Mouse (Mus musculus): ENCODE results near the gene Rptor. TPM values are rescaled to one million over a fixed set of nuclear protein-coding genes. Genes with fewer than 3 reads are reported as not detected.

Rptor gene
- polyA plus RNA-seq, 1 experiment from 2014 or later, result 7.1 TPM

DNA sequence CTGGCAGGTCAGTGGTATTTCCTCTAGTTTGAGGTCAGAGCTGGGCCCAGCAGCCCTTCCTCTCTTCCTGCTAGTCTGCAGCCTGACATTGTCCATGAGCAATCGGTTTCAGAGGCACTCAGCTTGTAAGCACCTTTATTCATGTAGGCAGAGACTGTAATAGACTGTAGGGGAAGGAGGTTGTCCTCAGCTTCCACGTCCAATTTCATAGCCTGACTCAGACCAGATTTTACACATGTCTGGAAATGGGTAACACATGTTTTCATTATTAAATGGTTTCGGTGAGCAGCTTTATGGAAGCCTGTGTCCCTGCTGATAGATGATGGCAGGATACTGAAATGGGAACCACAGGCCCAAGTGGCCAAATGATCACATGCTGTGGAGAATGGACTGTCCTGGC lies 3.8 kb upstream of the Rptor start:
- no peak for TF ChIP-seq CTCF (IDR thresholded peaks at IDR 0.05; ENCODE audit: low read depth)
- H3K9ac ChIP-seq (ENCODE audit: low read depth, low read length), result no peak overlapping the region
- H3K27ac ChIP-seq, result no peak overlapping the region
- H3K27me3 ChIP-seq (ENCODE audit: insufficient read depth, low read length), result 0 out of 2 replicates have a peak, but pooled peaks cover under 1% of the 10 kb centered on the region
- WGBS, result 57% methylated on average over 3 of the region's 3 CpGs
- no peak overlapping the region for H3K4me2 ChIP-seq (ENCODE audit: low read length)
- DNase-seq (ENCODE audit: low spot score), result no peak
- H3K4me3 ChIP-seq (replicated peaks; ENCODE audit: low read depth, low read length), result no peak overlapping the region
- H3K4me1 ChIP-seq (replicated peaks; ENCODE audit: insufficient read depth, low read length), result no peaks in the 10 kb centered on the region
- ATAC-seq (replicated peaks; ENCODE audit: low FRiP score, low read depth), result no peak
- H3K9me3 ChIP-seq (replicated peaks; ENCODE audit: low read length), result no peaks in the 10 kb centered on the region
- no peaks in the 10 kb centered on the region for H3K36me3 ChIP-seq (ENCODE audit: insufficient read depth, low read length)

DNA sequence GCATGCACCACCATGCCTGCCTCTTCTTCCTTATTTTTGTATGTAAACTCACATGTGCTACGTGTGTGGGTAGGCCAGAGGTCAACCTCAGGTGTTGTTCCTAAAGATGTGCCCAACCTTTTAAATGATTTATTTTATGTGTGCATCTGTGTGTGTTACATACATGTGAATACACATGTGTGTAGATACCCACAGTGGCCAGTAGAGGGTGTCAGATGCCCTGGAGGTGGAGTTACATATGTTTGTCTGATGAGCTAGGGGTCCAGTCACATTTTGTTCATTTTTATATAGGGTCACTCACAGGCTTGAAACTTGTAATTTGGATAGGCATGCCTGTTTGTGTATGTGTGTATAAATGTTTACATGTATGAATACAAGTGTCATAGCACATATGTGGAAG lies 2.4 kb upstream of the Rptor start:
- Histone ChIP-seq H3K27me3 (ENCODE audit: insufficient read depth, low read length) (no peaks in the 10 kb centered on the region), H3K27ac (no peak overlapping the region), H3K4me2 (ENCODE audit: low read length) (no peak overlapping the region), H3K9me3 (replicated peaks; ENCODE audit: low read length) (no peaks in the 10 kb centered on the region), H3K36me3 (ENCODE audit: insufficient read depth, low read length) (no peaks in the 10 kb centered on the region), H3K4me3 (replicated peaks; ENCODE audit: low read depth, low read length) (no peak overlapping the region), H3K4me1 (replicated peaks; ENCODE audit: insufficient read depth, low read length) (no peaks in the 10 kb centered on the region), H3K9ac (ENCODE audit: low read depth, low read length) (no peak overlapping the region)
- ATAC-seq (replicated peaks; ENCODE audit: low FRiP score, low read depth) (no peak), DNase-seq (ENCODE audit: low spot score) (no peak)
- TF ChIP-seq CTCF (IDR thresholded peaks at IDR 0.05; ENCODE audit: low read depth), result peak; percentile 41
- 91% methylated on average over 1 of the region's 1 CpGs for WGBS

GRCm38 (mm10) chr11:119602177-119602700 lies 466 bp upstream of the Rptor start:
- Histone ChIP-seq H3K9ac (ENCODE audit: low read depth, low read length) (peak overlapping the region; percentile 98; the same call in 1 of the 2 replicates), H3K27me3 (ENCODE audit: insufficient read depth, low read length) (no peaks in the 10 kb centered on the region), H3K36me3 (ENCODE audit: insufficient read depth, low read length) (no peaks in the 10 kb centered on the region), H3K4me1 (replicated peaks; ENCODE audit: insufficient read depth, low read length) (no peaks in the 10 kb centered on the region), H3K4me2 (ENCODE audit: low read length) (peak overlapping the region; percentile 88), H3K27ac (no peak overlapping the region), H3K4me3 (replicated peaks; ENCODE audit: low read depth, low read length) (peak overlapping the region; percentile 99), H3K9me3 (replicated peaks; ENCODE audit: low read length) (no peaks in the 10 kb centered on the region)
- DNase-seq (ENCODE audit: low spot score), result no peak
- 34% methylated on average over 10 of the region's 10 CpGs for WGBS
- no peak for TF ChIP-seq CTCF (IDR thresholded peaks at IDR 0.05; ENCODE audit: low read depth)
- no peak for ATAC-seq (replicated peaks; ENCODE audit: low FRiP score, low read depth)

GRCm38 (mm10) chr11:119603527-119603905 lies 811 bp downstream of the Rptor start:
- Histone ChIP-seq H3K9ac (ENCODE audit: low read depth, low read length) (peak overlapping the region; percentile 98), H3K27me3 (ENCODE audit: insufficient read depth, low read length) (no peaks in the 10 kb centered on the region), H3K27ac (peak overlapping the region; percentile 95), H3K4me1 (replicated peaks; ENCODE audit: insufficient read depth, low read length) (no peaks in the 10 kb centered on the region), H3K9me3 (replicated peaks; ENCODE audit: low read length) (no peaks in the 10 kb centered on the region), H3K4me3 (replicated peaks; ENCODE audit: low read depth, low read length) (peak overlapping the region; percentile 99), H3K4me2 (ENCODE audit: low read length) (peak overlapping the region; percentile 88), H3K36me3 (ENCODE audit: insufficient read depth, low read length) (no peaks in the 10 kb centered on the region)
- no peak for TF ChIP-seq CTCF (IDR thresholded peaks at IDR 0.05; ENCODE audit: low read depth)
- DNase-seq (ENCODE audit: low spot score) (peak; percentile 14), ATAC-seq (replicated peaks; ENCODE audit: low FRiP score, low read depth) (no peak)
- under 1% methylated on average over 29 of the region's 30 CpGs for WGBS

- 92% methylated on average over 5 of the region's 5 CpGs for WGBS
- no peaks in the 10 kb centered on the region for H3K9me3 ChIP-seq (replicated peaks; ENCODE audit: low read length)
- no peaks in the 10 kb centered on the region for H3K27me3 ChIP-seq (ENCODE audit: insufficient read depth, low read length)
- H3K4me3 ChIP-seq (replicated peaks; ENCODE audit: low read depth, low read length), result no peak overlapping the region
- no peaks in the 10 kb centered on the region for H3K36me3 ChIP-seq (ENCODE audit: insufficient read depth, low read length)
- ATAC-seq (replicated peaks; ENCODE audit: low FRiP score, low read depth) (no peak), DNase-seq (ENCODE audit: low spot score) (no peak)
- no peak for TF ChIP-seq CTCF (IDR thresholded peaks at IDR 0.05; ENCODE audit: low read depth)
- no peaks in the 10 kb centered on the region for H3K4me1 ChIP-seq (replicated peaks; ENCODE audit: insufficient read depth, low read length)
- no peak overlapping the region for H3K9ac ChIP-seq (ENCODE audit: low read depth, low read length)
- H3K27ac ChIP-seq, result no peak overlapping the region
- no peak overlapping the region for H3K4me2 ChIP-seq (ENCODE audit: low read length)
Observed at GRCm38 (mm10) chr11:119607464-119607863, 4.8 kb downstream of the Rptor start.

DNA sequence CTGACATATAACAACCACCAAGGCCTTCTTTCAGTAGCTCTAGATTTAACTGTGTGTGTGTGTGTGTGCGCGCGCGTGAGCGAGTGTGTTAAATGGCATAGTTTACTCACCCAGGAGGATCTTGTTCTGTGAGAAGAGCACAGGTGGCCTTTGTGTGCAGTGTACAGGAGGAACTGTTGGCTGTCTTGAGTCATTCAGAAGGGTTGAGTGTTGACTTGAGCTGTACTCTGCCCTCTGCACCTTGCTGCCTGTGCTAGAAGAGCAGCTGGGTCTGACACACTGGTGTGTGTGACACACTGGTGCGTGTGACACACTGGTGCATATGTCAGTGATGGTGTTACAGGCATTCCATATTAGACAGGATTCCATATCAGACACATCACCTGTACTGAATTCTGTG lies 8.8 kb downstream of the Rptor start:
- Histone ChIP-seq H3K4me2 (ENCODE audit: low read length) (no peak overlapping the region), H3K9ac (ENCODE audit: low read depth, low read length) (no peak overlapping the region), H3K4me3 (replicated peaks; ENCODE audit: low read depth, low read length) (no peak overlapping the region), H3K27ac (no peak overlapping the region), H3K4me1 (replicated peaks; ENCODE audit: insufficient read depth, low read length) (no peaks in the 10 kb centered on the region), H3K36me3 (ENCODE audit: insufficient read depth, low read length) (no peaks in the 10 kb centered on the region), H3K27me3 (ENCODE audit: insufficient read depth, low read length) (no peaks in the 10 kb centered on the region), H3K9me3 (replicated peaks; ENCODE audit: low read length) (no peaks in the 10 kb centered on the region)
- DNase-seq (ENCODE audit: low spot score) (no peak), ATAC-seq (replicated peaks; ENCODE audit: low FRiP score, low read depth) (no peak)
- no peak for TF ChIP-seq CTCF (IDR thresholded peaks at IDR 0.05; ENCODE audit: low read depth)
- WGBS, result 97% methylated on average over 6 of the region's 6 CpGs

- Histone ChIP-seq H3K27ac (no peak overlapping the region), H3K9ac (ENCODE audit: low read depth, low read length) (no peak overlapping the region), H3K4me3 (replicated peaks; ENCODE audit: low read depth, low read length) (no peak overlapping the region), H3K4me2 (ENCODE audit: low read length) (no peak overlapping the region), H3K4me1 (replicated peaks; ENCODE audit: insufficient read depth, low read length) (no peaks in the 10 kb centered on the region), H3K9me3 (replicated peaks; ENCODE audit: low read length) (no peaks in the 10 kb centered on the region), H3K27me3 (ENCODE audit: insufficient read depth, low read length) (no peaks in the 10 kb centered on the region), H3K36me3 (ENCODE audit: insufficient read depth, low read length) (no peaks in the 10 kb centered on the region)
- TF ChIP-seq CTCF (IDR thresholded peaks at IDR 0.05; ENCODE audit: low read depth), result no peak
- no peak for DNase-seq (ENCODE audit: low spot score)
- ATAC-seq (replicated peaks; ENCODE audit: low FRiP score, low read depth), result no peak
- WGBS, result 83% methylated on average over 3 of the region's 3 CpGs
Observed at GRCm38 (mm10) chr11:119612179-119612578, 9.5 kb downstream of the Rptor start.

Data from kidney, postnatal 0 days (tissue).